Mouse (Mus musculus): ENCODE results near the gene Alcam. TPM values are rescaled to one million over a fixed set of nuclear protein-coding genes. Genes with fewer than 3 reads are reported as not detected.

Alcam gene
- polyA plus RNA-seq, 1 experiment from 2014 or later: 8.3 TPM

DNA sequence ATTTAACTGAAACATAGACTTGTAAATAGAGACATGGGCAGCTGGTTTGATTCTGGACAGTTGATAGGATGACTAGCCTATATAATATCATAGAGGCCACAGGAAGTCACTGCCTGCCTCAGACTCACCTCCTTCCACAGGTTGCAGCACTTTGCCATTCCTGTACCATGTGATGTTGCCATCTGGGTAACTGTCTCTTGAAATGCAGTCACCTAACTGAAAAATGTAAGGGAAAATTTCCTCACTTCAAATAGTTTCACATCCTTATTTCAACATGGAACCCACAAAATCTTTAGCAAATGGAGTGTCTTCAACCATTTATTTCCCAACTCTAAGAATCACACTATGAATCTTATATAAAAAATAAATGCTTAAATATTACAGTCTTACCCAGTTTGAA lies 158.3 kb downstream of the Alcam start:
- Histone ChIP-seq H3K9ac (no peak overlapping the region), H3K4me2 (no peak overlapping the region), H3K9me3 (replicated peaks) (no peaks in the 10 kb centered on the region), H3K4me3 (no peak overlapping the region), H3K27ac (no peak overlapping the region), H3K27me3 (replicated peaks) (no peaks in the 10 kb centered on the region), H3K36me3 (no peaks in the 10 kb centered on the region), H3K4me1 (no peaks in the 10 kb centered on the region)
- ATAC-seq: no peak

- no peak overlapping the region for H3K9ac ChIP-seq
- H3K27ac ChIP-seq: no peak overlapping the region
- 64% methylated on average over 3 of the region's 3 CpGs for WGBS (ENCODE audit: insufficient replicate concordance)
- no peaks in the 10 kb centered on the region for H3K9me3 ChIP-seq (replicated peaks)
- H3K36me3 ChIP-seq: no peaks in the 10 kb centered on the region
- H3K27me3 ChIP-seq (replicated peaks): no peaks in the 10 kb centered on the region
- H3K4me2 ChIP-seq: no peak overlapping the region
- H3K4me3 ChIP-seq: no peak overlapping the region
- H3K4me1 ChIP-seq: no peaks in the 10 kb centered on the region
- no peak for ATAC-seq
These were observed 161.3 kb downstream of the Alcam start for GRCm38 (mm10) chr16:52292440-52293048.

DNA sequence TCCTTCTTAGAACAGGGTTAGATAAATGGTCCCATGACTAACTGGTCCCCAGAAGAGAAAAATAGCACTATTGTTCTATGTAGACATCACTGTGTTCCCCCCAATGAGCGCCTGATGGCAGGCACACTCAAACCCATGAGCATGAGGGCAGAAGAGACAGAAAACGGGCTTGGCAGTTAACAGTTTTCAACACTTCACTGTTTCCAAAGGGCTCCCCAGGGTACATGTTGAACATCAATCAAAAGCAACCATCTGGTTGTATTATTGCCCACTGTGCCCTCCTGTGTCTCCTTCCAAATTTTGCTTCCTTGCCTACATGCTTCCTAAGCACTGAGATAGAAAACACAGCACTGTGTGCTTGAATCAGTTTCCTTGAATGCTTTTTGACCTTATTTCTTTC lies 173.7 kb downstream of the Alcam start:
- ATAC-seq: no peak
- WGBS (ENCODE audit: insufficient replicate concordance): 54% methylated on average over 2 of the region's 2 CpGs
- Histone ChIP-seq H3K27me3 (replicated peaks) (no peaks in the 10 kb centered on the region), H3K4me2 (no peak overlapping the region), H3K27ac (no peak overlapping the region), H3K4me3 (no peak overlapping the region), H3K9ac (no peak overlapping the region), H3K36me3 (no peaks in the 10 kb centered on the region), H3K9me3 (replicated peaks) (no peaks in the 10 kb centered on the region), H3K4me1 (no peaks in the 10 kb centered on the region)

GRCm38 (mm10) chr16:52265066-52265465 lies 188.8 kb downstream of the Alcam start:
- ATAC-seq: no peak
- H3K4me1 ChIP-seq: no peaks in the 10 kb centered on the region

DNA sequence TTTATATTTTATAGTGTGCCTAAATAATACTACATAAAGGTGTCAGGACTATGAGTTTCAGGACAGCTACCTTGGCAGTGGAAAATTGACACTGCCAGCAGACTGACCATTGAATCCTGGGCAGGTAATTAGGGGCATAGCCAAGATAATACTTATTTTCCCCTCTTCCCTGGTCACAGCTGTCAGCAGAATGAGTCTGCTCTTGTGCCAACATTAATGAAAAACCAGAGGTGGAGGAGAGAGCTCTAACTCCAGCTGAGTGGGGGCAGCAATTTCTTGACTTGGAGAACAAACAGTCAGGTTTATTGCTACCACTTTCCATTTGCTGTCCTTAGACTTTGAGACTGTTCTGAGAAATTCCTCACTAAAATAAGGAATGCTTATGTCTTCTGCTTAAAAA lies 190.1 kb downstream of the Alcam start:
- no peak for ATAC-seq
- Histone ChIP-seq H3K27ac (no peak overlapping the region), H3K27me3 (replicated peaks) (no peaks in the 10 kb centered on the region), H3K4me3 (no peak overlapping the region), H3K9me3 (replicated peaks) (no peaks in the 10 kb centered on the region), H3K4me2 (no peak overlapping the region), H3K9ac (no peak overlapping the region), H3K4me1 (no peaks in the 10 kb centered on the region), H3K36me3 (peaks cover 2% of the 10 kb centered on the region; the same call in 1 of the 2 replicates)

More at GRCm38 (mm10) chr16:52265066-52265465, 188.8 kb downstream of the Alcam start:
- Histone ChIP-seq H3K27ac (no peak overlapping the region), H3K4me3 (no peak overlapping the region), H3K9me3 (replicated peaks) (no peaks in the 10 kb centered on the region), H3K4me2 (no peak overlapping the region), H3K36me3 (peaks cover 2% of the 10 kb centered on the region; the same call in 1 of the 2 replicates), H3K9ac (no peak overlapping the region), H3K27me3 (replicated peaks) (no peaks in the 10 kb centered on the region)
- WGBS (ENCODE audit: insufficient replicate concordance): 71% methylated on average over 4 of the region's 4 CpGs

GRCm38 (mm10) chr16:52262582-52262981 lies 191.3 kb downstream of the Alcam start:
- WGBS (ENCODE audit: insufficient replicate concordance): 55% methylated on average over 1 of the region's 1 CpGs
- no peak overlapping the region for H3K27ac ChIP-seq

GRCm38 (mm10) chr16:52261755-52262154 lies 192.1 kb downstream of the Alcam start:
- H3K9me3 ChIP-seq (replicated peaks): no peaks in the 10 kb centered on the region
- no peaks in the 10 kb centered on the region for H3K27me3 ChIP-seq (replicated peaks)
- no peak overlapping the region for H3K4me2 ChIP-seq
- H3K4me1 ChIP-seq: no peaks in the 10 kb centered on the region
- no peak overlapping the region for H3K27ac ChIP-seq
- no peak overlapping the region for H3K4me3 ChIP-seq
- WGBS (ENCODE audit: insufficient replicate concordance): 69% methylated on average over 1 of the region's 1 CpGs
- peaks cover 2% of the 10 kb centered on the region; the same call in 1 of the 2 replicates for H3K36me3 ChIP-seq
- H3K9ac ChIP-seq: no peak overlapping the region
- ATAC-seq: no peak

More at GRCm38 (mm10) chr16:52262582-52262981, 191.3 kb downstream of the Alcam start:
- Histone ChIP-seq H3K4me3 (no peak overlapping the region), H3K27me3 (replicated peaks) (no peaks in the 10 kb centered on the region), H3K4me1 (no peaks in the 10 kb centered on the region), H3K36me3 (peaks cover 2% of the 10 kb centered on the region; the same call in 1 of the 2 replicates), H3K9me3 (replicated peaks) (no peaks in the 10 kb centered on the region), H3K9ac (no peak overlapping the region), H3K4me2 (no peak overlapping the region)
- ATAC-seq: no peak

- Histone ChIP-seq H3K27me3 (replicated peaks) (no peaks in the 10 kb centered on the region), H3K36me3 (peaks cover 5% of the 10 kb centered on the region), H3K9ac (no peak overlapping the region), H3K27ac (no peak overlapping the region), H3K4me3 (no peak overlapping the region), H3K4me1 (no peaks in the 10 kb centered on the region), H3K9me3 (replicated peaks) (no peaks in the 10 kb centered on the region), H3K4me2 (no peak overlapping the region)
- no peak for ATAC-seq
- WGBS (ENCODE audit: insufficient replicate concordance): 76% methylated on average over 4 of the region's 4 CpGs
These were observed 202.9 kb downstream of the Alcam start for GRCm38 (mm10) chr16:52250935-52251334.

- Histone ChIP-seq H3K9me3 (replicated peaks) (no peaks in the 10 kb centered on the region), H3K27ac (no peak overlapping the region)
- WGBS (ENCODE audit: insufficient replicate concordance): 78% methylated on average over 4 of the region's 4 CpGs
These were observed 203.7 kb downstream of the Alcam start for GRCm38 (mm10) chr16:52250196-52250595.

GRCm38 (mm10) chr16:52243421-52243973 lies 210.4 kb downstream of the Alcam start:
- no peak overlapping the region for H3K4me3 ChIP-seq
- no peaks in the 10 kb centered on the region for H3K36me3 ChIP-seq
- WGBS (ENCODE audit: insufficient replicate concordance): 73% methylated on average over 4 of the region's 4 CpGs
- no peaks in the 10 kb centered on the region for H3K4me1 ChIP-seq
- H3K9me3 ChIP-seq (replicated peaks): no peaks in the 10 kb centered on the region
- no peak overlapping the region for H3K27ac ChIP-seq
- no peak overlapping the region for H3K4me2 ChIP-seq
- no peak overlapping the region for H3K9ac ChIP-seq
- 0 out of 2 replicates have a peak, but pooled peaks have one; percentile 13 for ATAC-seq
- no peaks in the 10 kb centered on the region for H3K27me3 ChIP-seq (replicated peaks)

More at GRCm38 (mm10) chr16:52250196-52250595, 203.7 kb downstream of the Alcam start:
- ATAC-seq: no peak
- Histone ChIP-seq H3K9ac (no peak overlapping the region), H3K4me2 (no peak overlapping the region), H3K27me3 (replicated peaks) (no peaks in the 10 kb centered on the region), H3K36me3 (peaks cover 5% of the 10 kb centered on the region), H3K4me1 (no peaks in the 10 kb centered on the region), H3K4me3 (no peak overlapping the region)

- 76% methylated on average over 2 of the region's 2 CpGs for WGBS (ENCODE audit: insufficient replicate concordance)
These were observed 211.7 kb downstream of the Alcam start for GRCm38 (mm10) chr16:52242144-52242543.

GRCm38 (mm10) chr16:52229930-52230329 lies 223.9 kb downstream of the Alcam start:
- H3K36me3 ChIP-seq: no peaks in the 10 kb centered on the region
- H3K9ac ChIP-seq: no peak overlapping the region
- H3K4me2 ChIP-seq: no peak overlapping the region
- WGBS (ENCODE audit: insufficient replicate concordance): 43% methylated on average over 2 of the region's 2 CpGs
- H3K27ac ChIP-seq: no peak overlapping the region
- no peaks in the 10 kb centered on the region for H3K4me1 ChIP-seq
- no peaks in the 10 kb centered on the region for H3K9me3 ChIP-seq (replicated peaks)
- ATAC-seq: no peak
- H3K4me3 ChIP-seq: no peak overlapping the region
- H3K27me3 ChIP-seq (replicated peaks): no peaks in the 10 kb centered on the region

More at GRCm38 (mm10) chr16:52242144-52242543, 211.7 kb downstream of the Alcam start:
- H3K27ac ChIP-seq: no peak overlapping the region
- no peak overlapping the region for H3K4me3 ChIP-seq
- H3K36me3 ChIP-seq: no peaks in the 10 kb centered on the region
- no peak overlapping the region for H3K9ac ChIP-seq
- H3K4me2 ChIP-seq: no peak overlapping the region
- H3K4me1 ChIP-seq: no peaks in the 10 kb centered on the region
- H3K9me3 ChIP-seq (replicated peaks): no peaks in the 10 kb centered on the region
- no peaks in the 10 kb centered on the region for H3K27me3 ChIP-seq (replicated peaks)
- ATAC-seq: no peak

GRCm38 (mm10) chr16:52229446-52229845 lies 224.4 kb downstream of the Alcam start:
- H3K27me3 ChIP-seq (replicated peaks): no peaks in the 10 kb centered on the region
- no peak overlapping the region for H3K9ac ChIP-seq
- H3K36me3 ChIP-seq: no peaks in the 10 kb centered on the region
- H3K27ac ChIP-seq: no peak overlapping the region
- 62% methylated on average over 7 of the region's 7 CpGs for WGBS (ENCODE audit: insufficient replicate concordance)
- H3K9me3 ChIP-seq (replicated peaks): no peaks in the 10 kb centered on the region
- no peak overlapping the region for H3K4me3 ChIP-seq
- no peak for ATAC-seq
- no peaks in the 10 kb centered on the region for H3K4me1 ChIP-seq
- no peak overlapping the region for H3K4me2 ChIP-seq

All from liver, embryonic 12.5 days (tissue).